In genomic region chr7:141558329-141558776, GRCm38 (mm10) we compare ENCODE assay signal across 17 mouse cellular contexts. TPM values are rescaled to one million over a fixed set of nuclear protein-coding genes. Genes with fewer than 3 reads are reported as not detected.
A peak's percentile ranks its signal among the peaks of the same experiment; 100 is the strongest.
DNase-seq lines count a peak whose midpoint lies in the region; ATAC-seq lines count a peak whose summit lies in the region.
"Had no signal": no experiment of that assay in that cellular context is flagged by ENCODE, and none has a peak within 500 bp of the region (broad histone marks: within the 10 kb centered on the region; RNA-seq: fewer than 3 reads in every experiment).

No protein-coding gene starts in this region.

- H3K36me3 ChIP-seq in heart, embryonic 11.5 days (ENCODE audit: control insufficient read depth, insufficient read depth, low read length): no peaks in the 10 kb centered on the region
- no peaks in the 10 kb centered on the region for H3K36me3 ChIP-seq in liver, embryonic 13.5 days
- H3K36me3 ChIP-seq in intestine, embryonic 16.5 days (ENCODE audit: control insufficient read depth, insufficient read depth, low read length): no peaks in the 10 kb centered on the region
- H3K36me3 ChIP-seq in forebrain, embryonic 12.5 days (replicated peaks): no peaks in the 10 kb centered on the region
- H3K36me3 ChIP-seq: G1E; hindbrain, embryonic 10.5 days; intestine, embryonic 15.5 days; limb, embryonic 15.5 days had no signal

- H3K27ac ChIP-seq in heart, embryonic 11.5 days (ENCODE audit: low read depth, low read length): peak overlapping the region; percentile 6
- H3K27ac ChIP-seq in liver, embryonic 13.5 days: peak overlapping the region; percentile 99
- no peak overlapping the region for H3K27ac ChIP-seq in intestine, embryonic 16.5 days (ENCODE audit: low read length)
- H3K27ac ChIP-seq in forebrain, embryonic 12.5 days: no peak overlapping the region
- H3K27ac ChIP-seq: heart, adult 2 months; hindbrain, embryonic 10.5 days; intestine, embryonic 15.5 days; limb, embryonic 15.5 days had no signal

- H3K4me1 ChIP-seq in heart, embryonic 11.5 days (ENCODE audit: control insufficient read depth, insufficient read depth, low read length): peaks cover 9% of the 10 kb centered on the region
- H3K4me1 ChIP-seq in liver, embryonic 13.5 days (replicated peaks): peaks cover 72% of the 10 kb centered on the region
- peaks cover 5% of the 10 kb centered on the region; the same call in 1 of the 2 replicates for H3K4me1 ChIP-seq in intestine, embryonic 16.5 days (ENCODE audit: control insufficient read depth, insufficient read depth, low read length)
- H3K4me1 ChIP-seq in forebrain, embryonic 12.5 days: peaks cover 10% of the 10 kb centered on the region

- no peaks in the 10 kb centered on the region for H3K9me3 ChIP-seq in heart, embryonic 11.5 days (replicated peaks; ENCODE audit: control insufficient read depth, low read length)
- no peaks in the 10 kb centered on the region for H3K9me3 ChIP-seq in liver, embryonic 13.5 days (replicated peaks)
- no peaks in the 10 kb centered on the region for H3K9me3 ChIP-seq in intestine, embryonic 16.5 days (ENCODE audit: control insufficient read depth, low read length)
- no peaks in the 10 kb centered on the region for H3K9me3 ChIP-seq in forebrain, embryonic 12.5 days
- H3K9me3 ChIP-seq: G1E; hindbrain, embryonic 10.5 days; intestine, embryonic 15.5 days; limb, embryonic 15.5 days had no signal

- H3K27me3 ChIP-seq in heart, embryonic 11.5 days (ENCODE audit: control insufficient read depth, insufficient read depth, low read length): no peaks in the 10 kb centered on the region
- H3K27me3 ChIP-seq in liver, embryonic 13.5 days: no peaks in the 10 kb centered on the region
- no peaks in the 10 kb centered on the region for H3K27me3 ChIP-seq in intestine, embryonic 16.5 days (replicated peaks; ENCODE audit: control insufficient read depth, insufficient read depth, low read length)
- peaks cover 10% of the 10 kb centered on the region; the same call in 1 of the 2 replicates for H3K27me3 ChIP-seq in forebrain, embryonic 12.5 days
- H3K27me3 ChIP-seq: intestine, embryonic 15.5 days; limb, embryonic 15.5 days had no signal

- no peak overlapping the region for H3K4me3 ChIP-seq in heart, embryonic 11.5 days (ENCODE audit: low read depth, low read length)
- H3K4me3 ChIP-seq in liver, embryonic 13.5 days (replicated peaks): peak overlapping the region; percentile 31
- no peak overlapping the region for H3K4me3 ChIP-seq in intestine, embryonic 16.5 days (ENCODE audit: low read length)
- no peak overlapping the region for H3K4me3 ChIP-seq in forebrain, embryonic 12.5 days (replicated peaks)
- H3K4me3 ChIP-seq: heart, adult 2 months; hindbrain, embryonic 10.5 days; intestine, embryonic 15.5 days; limb, embryonic 15.5 days had no signal

- intact Hi-C loops in heart, postnatal 25 days (cut with DNase I): no loop called here

- 23% methylated on average over 4 of the region's 4 CpGs for WGBS in heart, embryonic 11.5 days (ENCODE audit: insufficient replicate concordance)
- 10% methylated on average over 4 of the region's 4 CpGs for WGBS in liver, embryonic 13.5 days (ENCODE audit: insufficient replicate concordance)
- WGBS in intestine, embryonic 16.5 days: 72% methylated on average over 4 of the region's 4 CpGs
- WGBS in forebrain, embryonic 12.5 days: 82% methylated on average over 4 of the region's 4 CpGs

- 0 out of 2 replicates have a peak overlapping the region, but pooled peaks have one; percentile 9 for H3K4me2 ChIP-seq in heart, embryonic 11.5 days
- H3K4me2 ChIP-seq in liver, embryonic 13.5 days: peak overlapping the region; percentile 88
- H3K4me2 ChIP-seq in intestine, embryonic 16.5 days (ENCODE audit: low read depth, low read length): no peak overlapping the region
- no peak overlapping the region for H3K4me2 ChIP-seq in forebrain, embryonic 12.5 days
- H3K4me2 ChIP-seq: intestine, embryonic 15.5 days; limb, embryonic 15.5 days had no signal

- no peak for DNase-seq in heart, postnatal 25 days (ENCODE audit: low spot score)
- DNase-seq in c-Kit-negative CD71-positive TER-119-positive erythroid progenitor cells, embryonic 14.5 days (ENCODE audit: low read depth, low spot score): peak; percentile 69
- peak; percentile 77 for DNase-seq in liver, embryonic 13.5 days
- DNase-seq in spleen, postnatal 10 days (ENCODE audit: low spot score in 2 of 2): peak; percentile 58 to 65
- DNase-seq in layer of hippocampus, adult 11-12 months (ENCODE audit: low spot score): no peak
- DNase-seq: B cell, adult 2 months; heart, adult 2 months; kidney, postnatal 25 days; layer of hippocampus, postnatal 36 days; right cerebral cortex, postnatal 25 days had no signal

- no peak overlapping the region for H3K9ac ChIP-seq in heart, embryonic 11.5 days (ENCODE audit: low read depth, low read length)
- peak overlapping the region; percentile 100 for H3K9ac ChIP-seq in liver, embryonic 13.5 days
- no peak overlapping the region for H3K9ac ChIP-seq in intestine, embryonic 16.5 days (ENCODE audit: low read depth, low read length)
- H3K9ac ChIP-seq in forebrain, embryonic 12.5 days: no peak overlapping the region
- H3K9ac ChIP-seq: intestine, embryonic 15.5 days; limb, embryonic 15.5 days had no signal

- no peak for ATAC-seq in heart, embryonic 11.5 days (replicated peaks; ENCODE audit: insufficient number of reproducible peaks, low FRiP score, low TSS enrichment)
- peak; percentile 63 for ATAC-seq in liver, embryonic 13.5 days (ENCODE audit: low read depth)
- no peak for ATAC-seq in intestine, embryonic 16.5 days
- ATAC-seq in forebrain, embryonic 12.5 days (ENCODE audit: low FRiP score): no peak
- ATAC-seq: intestine, embryonic 15.5 days had no signal

RNA-seq across cellular contexts. Expression of gene Ap2a2, which starts 3.6 kb away (rescaled TPM):
- 53.0 and 66.8 TPM in 2 replicates for polyA plus RNA-seq in heart, embryonic 11.5 days (2014; fragmentation: Nextera tagmentation; extraction: Ambion mirVana)
- 10 to 100 TPM; 48.9 to 56.1 TPM for total RNA-seq in heart, postnatal 25 days (2021)
- polyA plus RNA-seq in liver, embryonic 13.5 days (2015; fragmentation: Nextera tagmentation; extraction: Ambion mirVana): 65.4 and 73.2 TPM in 2 replicates
- polyA plus RNA-seq in intestine, embryonic 16.5 days (2015; fragmentation: Nextera tagmentation; extraction: Ambion mirVana): 89.4 and 103 TPM in 2 replicates
- 106 and 112 TPM in 2 replicates for polyA plus RNA-seq in forebrain, embryonic 12.5 days (2016; fragmentation: Nextera tagmentation; extraction: Ambion mirVana)

RNA-seq across cellular contexts. Expression of gene Chid1, which starts 18.7 kb away (rescaled TPM):
- 35.0 and 46.7 TPM in 2 replicates for polyA plus RNA-seq in heart, embryonic 11.5 days (2014; fragmentation: Nextera tagmentation; extraction: Ambion mirVana)
- total RNA-seq in heart, postnatal 25 days (2021): 10 to 100 TPM; 46.6 to 47.1 TPM
- 28.0 and 31.3 TPM in 2 replicates for polyA plus RNA-seq in liver, embryonic 13.5 days (2015; fragmentation: Nextera tagmentation; extraction: Ambion mirVana)
- polyA plus RNA-seq in intestine, embryonic 16.5 days (2015; fragmentation: Nextera tagmentation; extraction: Ambion mirVana): 69.8 and 76.5 TPM in 2 replicates
- 24.0 and 24.2 TPM in 2 replicates for polyA plus RNA-seq in forebrain, embryonic 12.5 days (2016; fragmentation: Nextera tagmentation; extraction: Ambion mirVana)

Comparison
In these comparisons a context has a peak if more than half of its experiments do, and no peak if none do; other contexts are left out.
1. H3K27ac ChIP-seq: peak in heart, embryonic 11.5 days (single experiment) and liver, embryonic 13.5 days (single experiment); none in intestine, embryonic 16.5 days (single experiment) and forebrain, embryonic 12.5 days (single experiment).
2. H3K4me2 ChIP-seq: peak in heart, embryonic 11.5 days (single experiment) and liver, embryonic 13.5 days (single experiment); none in intestine, embryonic 16.5 days (single experiment) and forebrain, embryonic 12.5 days (single experiment).
3. DNase-seq: peak in c-Kit-negative CD71-positive TER-119-positive erythroid progenitor cells, embryonic 14.5 days (single experiment), liver, embryonic 13.5 days (single experiment) and spleen, postnatal 10 days (2 of 2); none in heart, postnatal 25 days (single experiment) and layer of hippocampus, adult 11-12 months (single experiment).